Mouse (Mus musculus) kidney, postnatal 0 days (tissue): ENCODE measurements around the gene Klhl11. TPM values are rescaled to one million over a fixed set of nuclear protein-coding genes. Genes with fewer than 3 reads are reported as not detected.

Source experiments
- ATAC-seq: fragments of 200-750 bp; cut with Nextera tagmentation; replicated peaks from 2 replicates; pipeline ENCODE4 v1.8.0; 2017; ENCODE audit warnings: low read depth, moderate number of reproducible peaks, moderate TSS enrichment, moderate library complexity; ENCODE audit not compliant: low FRiP score
- DNase-seq: peaks from one replicate; pipeline ENCODE4 v3.0.0-alpha.2; 2016; ENCODE audit warnings: low spot score
- H3K27ac ChIP-seq: fragments of 300-500 bp; sonication (generic); 2 replicates; pipeline ENCODE4 v1.5.1; 2014; ENCODE audit warnings: mild to moderate bottlenecking
- H3K27me3 ChIP-seq: fragments of 300-500 bp; sonication (generic); 2 replicates; pipeline ENCODE4 v1.6.1; 2014; ENCODE audit warnings: low read length, mixed read lengths; ENCODE audit not compliant: insufficient read depth
- H3K36me3 ChIP-seq: fragments of 300-500 bp; sonication (generic); 2 replicates; pipeline ENCODE4 v1.6.1; 2014; ENCODE audit warnings: low read length, mixed read lengths; ENCODE audit not compliant: insufficient read depth
- H3K4me1 ChIP-seq: fragments of 300-500 bp; sonication (generic); replicated peaks from 2 replicates; pipeline ENCODE4 v1.6.1; 2014; ENCODE audit warnings: antibody characterized with exemption, low read length, mixed read lengths; ENCODE audit not compliant: insufficient read depth
- H3K4me2 ChIP-seq: fragments of 300-500 bp; sonication (generic); 2 replicates; pipeline ENCODE4 v1.6.1; 2014; ENCODE audit warnings: mild to moderate bottlenecking, low read length, moderate library complexity, mixed read lengths
- H3K4me3 ChIP-seq: fragments of 300-500 bp; sonication (generic); replicated peaks from 2 replicates; pipeline ENCODE4 v1.5.1; 2014; ENCODE audit warnings: low read depth, low read length
- H3K9ac ChIP-seq: fragments of 300-500 bp; sonication (generic); 2 replicates; pipeline ENCODE4 v1.6.1; 2014; ENCODE audit warnings: low read depth, low read length
- H3K9me3 ChIP-seq: fragments of 300-500 bp; sonication (generic); replicated peaks from 2 replicates; pipeline ENCODE4 v1.6.1; 2016; ENCODE audit warnings: low read length, inconsistent platforms, mixed read lengths
- CTCF ChIP-seq: IDR thresholded peaks from 2 replicates; pipeline ENCODE4 v1.5.1; 2016; ENCODE audit warnings: antibody characterized with exemption, low read depth, mild to moderate bottlenecking, moderate library complexity
- WGBS: fragments of 180-500 bp; shearing (Covaris S2); extraction: QIAGEN DNeasy Blood & Tissue Kit; methylation state at CpG from one replicate; pipeline ENCODE4 v1.1.7; 2014; 5-methylcytosine and 5-hydroxymethylcytosine counted together
- polyA plus RNA-seq: library from polyadenylated mRNA; unstranded; fragments of >200 nt; fragmentation: Nextera tagmentation; extraction: Ambion mirVana; gene quantifications from 2 replicates; pipeline ENCODE4 v1.2.1, GENCODE M21; 2015

Gene Klhl11
- polyA plus RNA-seq: 5.4 and 6.0 TPM in 2 replicates

- TF ChIP-seq CTCF: peak; percentile 79
- Histone ChIP-seq H3K4me3 (peak within 1 kb of the TSS; percentile 79), H3K27ac (peak within 1 kb of the TSS; percentile 79), H3K4me1 (peaks cover 16% of the 10 kb centered on the region), H3K9me3 (no peaks in the 10 kb centered on the region), H3K4me2 (peak within 1 kb of the TSS; percentile 99), H3K27me3 (no peaks in the 10 kb centered on the region), H3K36me3 (0 out of 2 replicates have a peak, but pooled peaks cover 9% of the 10 kb centered on the region), H3K9ac (peak within 1 kb of the TSS; percentile 86)
- under 1% methylated on average over 80 of the region's 83 CpGs for WGBS
- DNase-seq (peak; percentile 95), ATAC-seq (peak; percentile 84)
Measured at GRCm38 (mm10) chr11:100472197-100472934, at the start of gene Klhl11. Gene Klhl11, minus strand, starts transcription at chr11:100472741.

- peak overlapping the region; percentile 3; the same call in 1 of the 2 replicates for H3K27ac ChIP-seq
- peaks cover 16% of the 10 kb centered on the region for H3K4me1 ChIP-seq
- 42% methylated on average over 15 of the region's 15 CpGs for WGBS
Measured at GRCm38 (mm10) chr11:100520838-100521237, 48.3 kb upstream of the Klhl11 start.

GRCm38 (mm10) chr11:100519188-100519587, 46.6 kb upstream of the Klhl11 start:
- H3K9ac ChIP-seq: 0 out of 2 replicates have a peak overlapping the region, but pooled peaks have one; percentile 13
- ATAC-seq: no peak
- peak overlapping the region; percentile 31; the same call in 1 of the 2 replicates for H3K27ac ChIP-seq
- H3K4me1 ChIP-seq: 0 out of 2 replicates have a peak, but pooled peaks cover 6% of the 10 kb centered on the region
- no peaks in the 10 kb centered on the region for H3K9me3 ChIP-seq
- no peak overlapping the region for H3K4me2 ChIP-seq
- WGBS: 45% methylated on average over 7 of the region's 7 CpGs
- H3K36me3 ChIP-seq: peaks cover 58% of the 10 kb centered on the region
- no peak for DNase-seq
- no peak overlapping the region for H3K4me3 ChIP-seq
- TF ChIP-seq CTCF: no peak
- H3K27me3 ChIP-seq: no peaks in the 10 kb centered on the region

More at GRCm38 (mm10) chr11:100520838-100521237, 48.3 kb upstream of the Klhl11 start:
- Histone ChIP-seq H3K36me3 (peaks cover 43% of the 10 kb centered on the region), H3K4me3 (no peak overlapping the region), H3K4me2 (no peak overlapping the region), H3K9ac (no peak overlapping the region), H3K27me3 (no peaks in the 10 kb centered on the region), H3K9me3 (no peaks in the 10 kb centered on the region)
- peak; percentile 77 for ATAC-seq
- peak; percentile 87 for DNase-seq
- 0 out of 2 replicates have a peak, but pooled peaks have one; percentile 7 for TF ChIP-seq CTCF

GRCm38 (mm10) chr11:100518188-100518591, 45.6 kb upstream of the Klhl11 start:
- H3K27ac ChIP-seq: peak overlapping the region; percentile 47; the same call in 1 of the 2 replicates

GRCm38 (mm10) chr11:100516291-100516690, 43.8 kb upstream of the Klhl11 start:
- no peak for ATAC-seq
- DNase-seq: peak; percentile 18
- no peaks in the 10 kb centered on the region for H3K9me3 ChIP-seq
- no peak overlapping the region for H3K4me3 ChIP-seq
- TF ChIP-seq CTCF: no peak
- 55% methylated on average over 9 of the region's 9 CpGs for WGBS
- H3K4me1 ChIP-seq: 0 out of 2 replicates have a peak, but pooled peaks cover 6% of the 10 kb centered on the region
- H3K27me3 ChIP-seq: no peaks in the 10 kb centered on the region
- H3K9ac ChIP-seq: no peak overlapping the region
- H3K27ac ChIP-seq: no peak overlapping the region
- peaks cover 63% of the 10 kb centered on the region for H3K36me3 ChIP-seq
- no peak overlapping the region for H3K4me2 ChIP-seq

More at GRCm38 (mm10) chr11:100518188-100518591, 45.6 kb upstream of the Klhl11 start:
- 48% methylated on average over 5 of the region's 5 CpGs for WGBS
- DNase-seq: peak; percentile 48
- H3K27me3 ChIP-seq: no peaks in the 10 kb centered on the region
- no peaks in the 10 kb centered on the region for H3K9me3 ChIP-seq
- H3K4me1 ChIP-seq: 0 out of 2 replicates have a peak, but pooled peaks cover 6% of the 10 kb centered on the region
- no peak overlapping the region for H3K9ac ChIP-seq
- no peak overlapping the region for H3K4me3 ChIP-seq
- no peak for TF ChIP-seq CTCF
- H3K36me3 ChIP-seq: peaks cover 60% of the 10 kb centered on the region
- no peak overlapping the region for H3K4me2 ChIP-seq
- peak; percentile 71 for ATAC-seq

- Histone ChIP-seq H3K4me3 (no peak overlapping the region), H3K4me1 (0 out of 2 replicates have a peak, but pooled peaks cover 6% of the 10 kb centered on the region), H3K36me3 (peaks cover 66% of the 10 kb centered on the region), H3K27me3 (no peaks in the 10 kb centered on the region), H3K9me3 (no peaks in the 10 kb centered on the region), H3K4me2 (no peak overlapping the region), H3K27ac (no peak overlapping the region), H3K9ac (no peak overlapping the region)
- TF ChIP-seq CTCF: no peak
- WGBS: 88% methylated on average over 9 of the region's 9 CpGs
- ATAC-seq (no peak), DNase-seq (no peak)
Measured at GRCm38 (mm10) chr11:100515789-100516188, 43.2 kb upstream of the Klhl11 start.
